Mouse (Mus musculus) liver, embryonic 13.5 days (tissue): ENCODE data around the gene Ak8. TPM values are rescaled to one million over a fixed set of nuclear protein-coding genes. Genes with fewer than 3 reads are reported as not detected.

Source experiments
- ATAC-seq: fragments of 200-750 bp; cut with Nextera tagmentation; 2 replicates; pipeline ENCODE4 v1.8.0; 2017; ENCODE audit warnings: low read depth, mild to moderate bottlenecking, moderate number of reproducible peaks, moderate library complexity
- DNase-seq: peaks from one replicate; pipeline ENCODE4 v3.0.0; 2022
- H3K27ac ChIP-seq: fragments of 300-500 bp; sonication (generic); 2 replicates; pipeline ENCODE4 v1.5.1; 2015; ENCODE audit warnings: moderate library complexity, mild to moderate bottlenecking, inconsistent platforms
- H3K27me3 ChIP-seq: fragments of 300-500 bp; sonication (generic); 2 replicates; pipeline ENCODE4 v1.6.1; 2015; ENCODE audit warnings: mild to moderate bottlenecking, inconsistent platforms
- H3K36me3 ChIP-seq: fragments of 300-500 bp; sonication (generic); 2 replicates; pipeline ENCODE4 v1.6.1; 2015; ENCODE audit warnings: mild to moderate bottlenecking, inconsistent platforms
- H3K4me1 ChIP-seq: fragments of 300-500 bp; sonication (generic); replicated peaks from 2 replicates; pipeline ENCODE4 v1.6.1; 2015; ENCODE audit warnings: inconsistent platforms
- H3K4me2 ChIP-seq: fragments of 300-500 bp; sonication (generic); 2 replicates; pipeline ENCODE4 v1.6.1; 2015; ENCODE audit warnings: inconsistent platforms, mild to moderate bottlenecking, moderate library complexity
- H3K4me3 ChIP-seq: fragments of 300-500 bp; sonication (generic); replicated peaks from 2 replicates; pipeline ENCODE4 v1.5.1; 2015; ENCODE audit warnings: mild to moderate bottlenecking, inconsistent platforms
- H3K9ac ChIP-seq: fragments of 300-500 bp; sonication (generic); 2 replicates; pipeline ENCODE4 v1.6.1; 2015; ENCODE audit warnings: mild to moderate bottlenecking, inconsistent platforms
- H3K9me3 ChIP-seq: fragments of 300-500 bp; sonication (generic); replicated peaks from 2 replicates; pipeline ENCODE4 v1.6.1; 2016; ENCODE audit warnings: inconsistent platforms
- WGBS: fragments of 180-500 bp; shearing (Covaris S2); methylation state at CpG from one replicate; pipeline ENCODE4 v1.1.7; 2015; ENCODE audit not compliant: insufficient replicate concordance; 5-methylcytosine and 5-hydroxymethylcytosine counted together
- microRNA-seq: library from miRNA; unstranded; fragments of <30 nt; microRNA quantifications from one replicate; pipeline ENCODE4, GENCODE M21; 2016
- polyA plus RNA-seq: library from polyadenylated mRNA; unstranded; fragments of >200 nt; fragmentation: Nextera tagmentation; extraction: Ambion mirVana; gene quantifications from 2 replicates; pipeline ENCODE4 v1.2.1, GENCODE M21; 2015

Ak8 gene
- polyA plus RNA-seq, 1 experiment from 2014 or later, result 0.16 TPM

DNA sequence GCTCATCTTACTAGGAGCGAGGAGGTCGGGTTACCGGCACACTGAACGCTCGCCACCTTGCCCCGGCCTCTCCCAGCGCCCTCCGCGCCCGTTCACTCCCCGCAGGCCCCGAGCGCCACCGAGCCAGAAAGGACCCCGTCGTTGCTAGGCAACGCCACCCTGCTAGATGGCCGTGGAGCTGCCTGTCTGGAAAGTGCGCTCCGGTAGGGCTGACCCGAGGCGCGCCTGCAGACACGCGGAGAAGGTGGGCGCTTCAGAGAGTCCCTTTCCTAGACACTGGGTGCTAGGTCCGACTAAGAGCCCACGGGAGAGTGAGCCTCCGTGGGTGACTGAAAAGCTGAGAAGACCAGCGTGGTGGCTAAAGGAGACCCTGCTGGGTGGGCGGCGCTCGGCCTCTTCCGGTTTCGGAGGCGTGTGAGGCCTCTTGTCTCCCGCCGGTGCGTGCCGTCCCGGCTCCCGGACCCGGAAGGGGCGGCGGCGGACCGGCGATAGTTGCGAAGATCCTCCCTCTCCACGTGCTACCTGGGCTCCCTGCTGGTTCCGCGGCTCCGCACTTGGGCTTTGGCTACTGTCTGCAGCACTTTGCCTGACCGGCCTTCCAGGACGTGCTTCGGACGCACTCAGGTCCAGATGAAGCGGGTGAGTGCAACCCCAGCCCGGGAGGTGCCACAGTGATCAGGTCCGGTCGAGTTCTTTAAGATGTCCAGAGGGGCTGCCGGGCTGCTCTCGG, 140.4 kb downstream of the Ak8 start, which contains the start of the genes Gtf3c4 and Ddx31:
Gtf3c4 (minus strand) TSS at position 139 of the 730 bp plus-strand sequence.
Ddx31 (plus strand) TSS at position 185 of the 730 bp plus-strand sequence.
- DNase-seq, result peak; percentile 85
- H3K27ac ChIP-seq, result peak within 1 kb of the TSS; percentile 85
- WGBS, result under 1% methylated on average over 63 of the region's 63 CpGs
- peaks cover 58% of the 10 kb centered on the region for H3K4me1 ChIP-seq
- peak within 1 kb of the TSS; percentile 96 for H3K4me3 ChIP-seq
- peak; percentile 90 for ATAC-seq
- no peaks in the 10 kb centered on the region for H3K9me3 ChIP-seq
- H3K4me2 ChIP-seq, result peak within 1 kb of the TSS; percentile 97
- peaks cover 15% of the 10 kb centered on the region for H3K36me3 ChIP-seq
- H3K27me3 ChIP-seq, result no peaks in the 10 kb centered on the region
- peak within 1 kb of the TSS; percentile 96 for H3K9ac ChIP-seq

DNA sequence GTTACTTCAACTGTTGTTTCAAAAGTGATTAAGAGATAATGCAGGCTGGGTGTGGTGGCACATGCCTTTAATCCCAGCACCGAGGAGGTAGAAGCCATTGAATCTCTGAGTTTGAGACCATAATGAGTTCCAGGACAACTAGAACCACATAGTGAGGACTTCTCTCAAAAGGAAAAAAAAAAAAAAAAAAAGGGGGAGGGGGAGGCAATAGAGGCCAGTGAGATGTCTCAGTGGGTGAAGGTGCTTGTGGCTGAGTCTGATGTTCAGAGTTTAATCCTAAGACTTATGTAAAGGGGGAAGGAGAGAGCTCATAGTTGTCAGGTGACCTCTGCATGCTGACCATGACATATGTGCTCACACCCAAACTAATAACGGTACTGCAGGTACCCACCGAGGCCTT, 142.1 kb downstream of the Ak8 start:
- H3K36me3 ChIP-seq, result peaks cover 26% of the 10 kb centered on the region
- WGBS, result 46% methylated on average over 3 of the region's 3 CpGs
- H3K9ac ChIP-seq, result no peak overlapping the region
- DNase-seq (no peak), ATAC-seq (no peak)
- H3K4me3 ChIP-seq, result peak overlapping the region; percentile 96
- no peaks in the 10 kb centered on the region for H3K9me3 ChIP-seq
- H3K4me1 ChIP-seq, result peaks cover 48% of the 10 kb centered on the region
- H3K4me2 ChIP-seq, result peak overlapping the region; percentile 97
- H3K27me3 ChIP-seq, result no peaks in the 10 kb centered on the region
- no peak overlapping the region for H3K27ac ChIP-seq

DNA sequence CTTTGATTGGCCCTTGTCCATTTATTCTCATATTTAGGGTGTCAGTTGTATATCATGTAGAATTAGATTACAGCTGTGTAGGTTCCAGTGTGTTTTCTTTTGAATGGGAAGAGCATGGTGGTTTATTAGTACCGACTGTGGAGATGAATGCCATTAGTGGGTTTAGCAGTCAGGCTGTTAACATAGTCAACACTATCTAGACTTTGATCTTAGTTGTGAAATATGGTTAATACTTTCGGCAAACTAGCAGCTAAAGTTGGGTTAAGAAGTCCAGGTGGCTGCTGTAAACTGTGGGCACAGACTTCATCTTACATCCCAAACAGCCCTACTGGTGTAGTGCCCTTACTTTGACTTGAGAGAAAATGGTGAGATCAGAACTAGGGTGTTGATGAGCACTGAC, 148.9 kb downstream of the Ak8 start:
- H3K36me3 ChIP-seq, result peaks cover 74% of the 10 kb centered on the region
- no peak for DNase-seq
- WGBS, result 75% methylated on average over 2 of the region's 2 CpGs
- H3K4me1 ChIP-seq, result no peaks in the 10 kb centered on the region
- H3K27ac ChIP-seq, result no peak overlapping the region
- ATAC-seq, result no peak
- no peaks in the 10 kb centered on the region for H3K27me3 ChIP-seq
- H3K9ac ChIP-seq, result no peak overlapping the region
- H3K4me2 ChIP-seq, result no peak overlapping the region
- H3K4me3 ChIP-seq, result no peak overlapping the region
- no peaks in the 10 kb centered on the region for H3K9me3 ChIP-seq

DNA sequence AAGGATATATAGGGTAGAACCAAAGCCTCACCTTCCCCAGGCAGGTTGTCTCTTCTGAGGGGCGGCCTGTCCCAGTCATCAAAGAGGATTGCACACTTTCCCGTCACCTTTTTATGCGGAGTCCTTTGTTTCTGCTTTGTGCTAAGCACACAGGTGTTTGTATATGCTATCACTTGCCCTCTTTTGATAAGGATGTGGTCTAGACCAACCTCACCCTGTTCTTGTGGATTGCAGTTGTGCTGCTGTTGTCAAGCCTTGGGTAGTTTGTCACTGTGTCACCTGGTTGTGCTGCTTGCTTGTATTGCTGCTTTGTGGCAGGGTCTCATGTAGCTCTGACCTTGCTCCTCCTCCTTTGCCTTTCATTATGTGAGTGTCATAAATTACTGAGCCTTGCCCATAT, 152.6 kb downstream of the Ak8 start:
- H3K9ac ChIP-seq, result no peak overlapping the region
- no peak overlapping the region for H3K4me2 ChIP-seq
- DNase-seq (no peak), ATAC-seq (no peak)
- no peak overlapping the region for H3K27ac ChIP-seq
- H3K4me3 ChIP-seq, result no peak overlapping the region
- H3K27me3 ChIP-seq, result no peaks in the 10 kb centered on the region
- WGBS, result 69% methylated on average over 3 of the region's 3 CpGs
- H3K9me3 ChIP-seq, result no peaks in the 10 kb centered on the region
- H3K36me3 ChIP-seq, result peaks cover 67% of the 10 kb centered on the region
- no peaks in the 10 kb centered on the region for H3K4me1 ChIP-seq

DNA sequence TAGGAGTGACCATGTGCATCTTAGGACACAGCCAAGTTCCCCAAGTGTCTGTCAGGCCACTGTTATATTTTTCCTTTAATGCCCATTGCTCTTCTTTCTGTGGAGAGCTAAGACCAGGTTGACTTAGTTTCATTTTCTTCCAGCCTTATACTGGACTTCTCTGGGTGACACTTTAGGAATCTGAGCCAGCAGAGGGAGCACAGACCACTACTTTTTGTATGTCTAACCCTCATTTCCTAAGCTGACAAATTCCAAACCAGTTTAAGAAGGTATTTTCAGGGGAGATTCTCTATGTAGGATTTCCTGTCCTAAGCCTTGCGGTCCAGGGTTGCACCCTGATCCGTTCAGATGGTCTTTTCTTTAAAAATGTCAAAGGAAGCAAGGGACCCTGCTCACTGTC, 155.8 kb downstream of the Ak8 start:
- H3K9ac ChIP-seq, result no peak overlapping the region
- DNase-seq (no peak), ATAC-seq (no peak)
- no peaks in the 10 kb centered on the region for H3K4me1 ChIP-seq
- no peak overlapping the region for H3K4me3 ChIP-seq
- no peak overlapping the region for H3K27ac ChIP-seq
- no peaks in the 10 kb centered on the region for H3K9me3 ChIP-seq
- no peaks in the 10 kb centered on the region for H3K27me3 ChIP-seq
- WGBS, result 84% methylated on average over 2 of the region's 2 CpGs
- H3K4me2 ChIP-seq, result no peak overlapping the region
- peaks cover 65% of the 10 kb centered on the region for H3K36me3 ChIP-seq

DNA sequence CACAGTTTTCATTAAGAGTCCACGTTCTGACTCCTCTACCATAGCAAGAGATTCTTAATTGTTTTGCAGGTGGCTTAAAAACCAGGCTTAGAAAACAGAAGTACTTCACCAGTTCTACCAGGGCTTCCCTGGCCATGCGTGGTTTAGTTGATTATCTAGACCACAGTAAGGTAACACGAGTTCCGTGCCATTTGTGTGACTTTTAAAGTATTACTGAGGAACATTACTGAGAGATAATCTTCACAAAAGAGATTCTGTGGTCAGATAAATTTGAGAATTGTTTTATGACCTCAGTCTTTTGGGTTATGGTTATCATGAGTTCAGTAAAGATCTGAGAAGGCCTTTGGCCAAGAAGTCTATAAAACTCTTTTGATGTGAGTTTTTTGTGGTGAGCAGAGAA, 159.3 kb downstream of the Ak8 start:
- no peak for ATAC-seq
- no peak overlapping the region for H3K9ac ChIP-seq

DNA sequence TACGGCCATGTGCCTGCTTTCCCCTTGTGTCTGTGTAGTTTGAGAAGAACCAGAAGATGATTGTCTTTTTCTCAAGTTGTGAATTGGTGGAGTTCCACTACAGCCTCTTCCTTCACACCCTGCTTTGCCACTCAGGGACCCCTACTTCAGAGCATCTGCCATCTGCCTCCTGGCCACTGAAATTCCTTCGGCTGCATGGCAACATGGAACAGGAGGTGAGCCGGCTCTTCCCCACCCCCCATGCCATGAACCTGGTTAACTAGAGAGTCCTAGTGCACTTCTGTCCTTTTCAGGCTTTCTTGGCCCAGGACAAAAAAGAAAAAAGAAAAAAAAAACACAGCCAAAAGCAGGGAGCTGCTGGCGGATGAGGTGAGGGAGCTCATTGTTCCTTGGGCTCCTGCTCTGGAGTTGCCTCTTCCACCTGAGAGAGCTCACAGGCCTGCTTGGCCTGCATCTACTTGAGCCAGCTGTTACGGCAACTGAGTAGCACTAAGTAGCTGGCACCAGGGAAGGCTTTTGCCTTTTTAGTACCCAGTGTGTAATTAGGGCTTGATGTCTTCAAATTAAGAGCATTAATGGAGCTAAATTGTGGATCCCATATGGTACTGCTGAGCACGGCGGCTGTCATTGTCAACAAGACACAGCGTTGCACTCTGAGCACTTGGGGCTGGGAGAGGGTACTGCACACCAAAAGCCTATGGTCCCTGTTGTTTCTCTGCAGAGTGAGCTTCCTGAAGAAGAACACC, 160.9 kb downstream of the Ak8 start:
- 88% methylated on average over 8 of the region's 8 CpGs for WGBS
- Histone ChIP-seq H3K4me2 (no peak overlapping the region), H3K4me3 (no peak overlapping the region), H3K27ac (no peak overlapping the region), H3K9ac (no peak overlapping the region; the same call in 1 of the 2 replicates), H3K36me3 (peaks cover 83% of the 10 kb centered on the region), H3K4me1 (no peaks in the 10 kb centered on the region), H3K27me3 (no peaks in the 10 kb centered on the region), H3K9me3 (no peaks in the 10 kb centered on the region)
- DNase-seq, result no peak
- no peak for ATAC-seq

More for the DNA sequence above, 159.3 kb downstream of the Ak8 start:
- peaks cover 80% of the 10 kb centered on the region for H3K36me3 ChIP-seq
- no peaks in the 10 kb centered on the region for H3K4me1 ChIP-seq
- no peak overlapping the region for H3K27ac ChIP-seq
- no peaks in the 10 kb centered on the region for H3K9me3 ChIP-seq
- no peak for DNase-seq
- H3K4me2 ChIP-seq, result no peak overlapping the region
- 66% methylated on average over 4 of the region's 4 CpGs for WGBS
- H3K4me3 ChIP-seq, result no peak overlapping the region
- H3K27me3 ChIP-seq, result no peaks in the 10 kb centered on the region

Small RNA genes within 50 kb of the gene (microRNA-seq; reads per million reads assigned to microRNA genes)
- 2.6 reads per million for gene Mir3088

Other genes with a start within 250 kb of the Ak8 start
- 0.14 TPM in 1 of 2 replicates, not detected in the other for gene 1700007K13Rik, start 233.8 kb upstream of the Ak8 start, polyA plus RNA-seq
- gene Mrps2, start 232.1 kb upstream of the Ak8 start, polyA plus RNA-seq, result 31.0 and 36.2 TPM in 2 replicates
- 0.36 and 0.44 TPM in 2 replicates for gene Gbgt1, start 203.3 kb upstream of the Ak8 start, polyA plus RNA-seq
- gene Gm10134, start 194.1 kb upstream of the Ak8 start, polyA plus RNA-seq, result 0.52 and 1.1 TPM in 2 replicates
- gene Ralgds, start 187.0 kb upstream of the Ak8 start, polyA plus RNA-seq, result 1.7 and 2.5 TPM in 2 replicates
- gene Cel, start 136.8 kb upstream of the Ak8 start, polyA plus RNA-seq, result 0.05 and 0.34 TPM in 2 replicates
- 16.9 and 19.3 TPM in 2 replicates for gene Gtf3c5, start 116.4 kb upstream of the Ak8 start, polyA plus RNA-seq
- gene Gfi1b, start 78.2 kb upstream of the Ak8 start, polyA plus RNA-seq, result 99.2 and 109 TPM in 2 replicates
- gene Tsc1, start 58.9 kb upstream of the Ak8 start, polyA plus RNA-seq, result 7.8 and 8.4 TPM in 2 replicates
- 2.0 and 2.4 TPM in 2 replicates for gene Spaca9, start 437 bp upstream of the Ak8 start, polyA plus RNA-seq
- gene Gtf3c4, start 140.2 kb downstream of the Ak8 start, polyA plus RNA-seq, result 4.9 and 6.2 TPM in 2 replicates
- 7.5 and 7.7 TPM in 2 replicates for gene Ddx31, start 140.2 kb downstream of the Ak8 start, polyA plus RNA-seq
- not detected in 2 replicates for gene Barhl1, start 216.5 kb downstream of the Ak8 start, polyA plus RNA-seq